Mouse (Mus musculus) CH12.LX (cell line): ENCODE results near the gene Tnfrsf19. TPM values are rescaled to one million over a fixed set of nuclear protein-coding genes. Genes with fewer than 3 reads are reported as not detected.
A peak's percentile ranks its signal among the peaks of the same experiment; 100 is the strongest.

Experiments
- DNase-seq: peaks from one replicate; pipeline ENCODE4 v3.0.0-alpha.2; 2013; ENCODE audit errors: extremely low read depth
- H3K27ac ChIP-seq: 2 replicates; pipeline ENCODE4 v1.5.1; 2012; ENCODE audit warnings: low read depth, mild to moderate bottlenecking, control low read depth, moderate library complexity; ENCODE audit not compliant: insufficient read depth
- H3K27me3 ChIP-seq: replicated peaks from 2 replicates; pipeline ENCODE3; 2012; ENCODE audit warnings: inconsistent platforms
- H3K36me3 ChIP-seq, 2 experiments: replicated peaks in 1 of 2; 2 replicates each; pipeline versions ENCODE3 to v1.6.1; 2012; ENCODE audit warnings: inconsistent platforms in 1 of 2, low read length in 1 of 2, mild to moderate bottlenecking in 1 of 2, mixed read lengths in 1 of 2, moderate library complexity in 1 of 2; ENCODE audit not compliant: control insufficient read depth in 1 of 2, insufficient read depth in 1 of 2
- H3K4me1 ChIP-seq, 2 experiments: 2 replicates each; pipeline ENCODE4 v1.6.1; 2012; ENCODE audit warnings: inconsistent platforms in 1 of 2, moderate library complexity in 1 of 2; ENCODE audit not compliant: insufficient read depth in 2 of 2, control insufficient read depth in 1 of 2
- H3K4me2 ChIP-seq: 2 replicates; pipeline ENCODE4 v1.6.1; 2012; ENCODE audit warnings: low read depth, mild to moderate bottlenecking, control low read depth; ENCODE audit not compliant: poor library complexity, insufficient read depth, severe bottlenecking
- H3K4me3 ChIP-seq, 3 experiments: fragments of 150-350 bp in 1 of 3; sonication (generic) in 1 of 3; replicated peaks in 1 of 3; 2 replicates each; pipeline versions ENCODE3 to v1.5.1; 2011 to 2012; ENCODE audit warnings: low read depth in 2 of 3, low read length in 2 of 3, mild to moderate bottlenecking in 2 of 3, moderate library complexity in 2 of 3, control low read depth in 1 of 3, improper control_type of control experiment in 1 of 3, inconsistent platforms in 1 of 3, mixed read lengths in 1 of 3; ENCODE audit not compliant: poor library complexity in 1 of 3
- H3K79me2 ChIP-seq: replicated peaks from 2 replicates; pipeline ENCODE4 v1.6.1; 2012; ENCODE audit warnings: mild to moderate bottlenecking, moderate library complexity; ENCODE audit not compliant: control insufficient read depth, poor library complexity, insufficient read depth, severe bottlenecking; ENCODE audit errors: extremely low read depth
- H3K9ac ChIP-seq: 2 replicates; pipeline ENCODE4 v1.6.1; 2012; ENCODE audit warnings: low read depth, mild to moderate bottlenecking, control low read depth, moderate library complexity; ENCODE audit not compliant: insufficient read depth
- H3K9me3 ChIP-seq: replicated peaks from 2 replicates; pipeline ENCODE3; 2012; ENCODE audit warnings: low read length, inconsistent platforms, mixed read lengths
- CHD2 ChIP-seq: IDR thresholded peaks from 2 replicates; pipeline ENCODE4 v1.6.1; 2011; ENCODE audit warnings: low read length, improper control_type of control experiment
- CTCF ChIP-seq, 2 experiments: IDR thresholded peaks in 1 of 2; conservative IDR thresholded peaks in 1 of 2; 2 replicates each; pipeline ENCODE4 v1.5.1; 2011 to 2012; ENCODE audit warnings: low read depth in 2 of 2, low read length in 2 of 2, improper control_type of control experiment in 1 of 2, inconsistent platforms in 1 of 2, mild to moderate bottlenecking in 1 of 2, moderate library complexity in 1 of 2
- E2F4 ChIP-seq: IDR thresholded peaks from 2 replicates; pipeline ENCODE4 v1.6.1; 2011; ENCODE audit warnings: low read depth, low read length, improper control_type of control experiment; ENCODE audit not compliant: insufficient replicate concordance
- ELF1 ChIP-seq: IDR thresholded peaks from 2 replicates; pipeline ENCODE4 v1.6.1; 2014; ENCODE audit warnings: low read depth, mild to moderate bottlenecking, inconsistent platforms, low read length, improper control_type of control experiment
- EP300 ChIP-seq: IDR thresholded peaks from 2 replicates; pipeline ENCODE4 v1.6.1; 2011; ENCODE audit warnings: low read length, improper control_type of control experiment
- HCFC1 ChIP-seq: IDR thresholded peaks from 2 replicates; pipeline ENCODE4 v1.6.1; 2012; ENCODE audit warnings: low read depth, mild to moderate bottlenecking, inconsistent platforms, low read length, improper control_type of control experiment
- JUND ChIP-seq: conservative IDR thresholded peaks from 2 replicates; pipeline ENCODE4 v1.6.1; 2011; ENCODE audit warnings: low read depth, low read length, improper control_type of control experiment
- MAFK ChIP-seq: IDR thresholded peaks from 2 replicates; pipeline ENCODE4 v1.6.1; 2011; ENCODE audit warnings: low read length, improper control_type of control experiment; ENCODE audit not compliant: insufficient replicate concordance
- MXI1 ChIP-seq: IDR thresholded peaks from 2 replicates; pipeline ENCODE4 v1.6.1; 2011; ENCODE audit warnings: mild to moderate bottlenecking, low read depth, low read length, improper control_type of control experiment
- MYC ChIP-seq: IDR thresholded peaks from 2 replicates; pipeline ENCODE4 v1.6.1; 2011; ENCODE audit warnings: low read depth, mild to moderate bottlenecking, improper control_type of control experiment, low read length
- NELFE ChIP-seq: IDR thresholded peaks from 2 replicates; pipeline ENCODE4 v1.6.1; 2011; ENCODE audit warnings: low read depth, low read length, improper control_type of control experiment
- RAD21 ChIP-seq: IDR thresholded peaks from 2 replicates; pipeline ENCODE4 v1.6.1; 2011; ENCODE audit warnings: low read depth, mild to moderate bottlenecking, low read length, improper control_type of control experiment, moderate library complexity
- RCOR1 ChIP-seq: conservative IDR thresholded peaks from 2 replicates; pipeline ENCODE4 v1.6.1; 2012; ENCODE audit warnings: low read depth, mild to moderate bottlenecking, inconsistent platforms, low read length, improper control_type of control experiment
- SIN3A ChIP-seq: IDR thresholded peaks from 2 replicates; pipeline ENCODE4 v1.6.1; 2012; ENCODE audit warnings: low read length, improper control_type of control experiment, inconsistent platforms
- SMC3 ChIP-seq: IDR thresholded peaks from 2 replicates; pipeline ENCODE4 v1.6.1; 2011; ENCODE audit warnings: low read depth, low read length, improper control_type of control experiment
- TCF12 ChIP-seq: IDR thresholded peaks from 2 replicates; pipeline ENCODE4 v1.6.1; 2014; ENCODE audit warnings: low read depth, mild to moderate bottlenecking, inconsistent platforms, low read length, improper control_type of control experiment
- UBTF ChIP-seq: IDR thresholded peaks from 2 replicates; pipeline ENCODE4 v1.6.1; 2012; ENCODE audit warnings: low read depth, mild to moderate bottlenecking, inconsistent platforms, low read length, improper control_type of control experiment, moderate library complexity
- USF2 ChIP-seq: conservative IDR thresholded peaks from 2 replicates; pipeline ENCODE4 v1.6.1; 2011; ENCODE audit warnings: low read depth, low read length, improper control_type of control experiment
- ZC3H11A ChIP-seq: IDR thresholded peaks from 2 replicates; pipeline ENCODE4 v1.6.1; 2012; ENCODE audit warnings: low read depth, mild to moderate bottlenecking, inconsistent platforms, low read length, improper control_type of control experiment
- ZMIZ1 ChIP-seq: IDR thresholded peaks from 2 replicates; pipeline ENCODE4 v1.6.1; 2012; ENCODE audit warnings: low read depth, mild to moderate bottlenecking, inconsistent platforms, low read length, improper control_type of control experiment
- dilution Hi-C: fragments of 300-500 bp; cut with MboI; formaldehyde crosslinking; loops from 2 replicates; pipeline ENCODE4 v1.14.3; 2020; ENCODE audit warnings: low sequenced_read_pairs; ENCODE audit not compliant: extremely low pct_unique_long_range_greater_than_20kb, extremely low pct_ligation_motif_present
- in situ Hi-C: fragments of 300-500 bp; cut with MboI; formaldehyde crosslinking; loops from 3 replicates; pipeline ENCODE4 v1.14.3; 2019; ENCODE audit warnings: low sequenced_read_pairs, low pct_ligation_motif_present, low pct_unique_long_range_greater_than_20kb, mixed read lengths
- polyA plus RNA-seq: library from polyadenylated mRNA; unstranded; fragments of >175 nt; gene quantifications from 2 replicates; pipeline ENCODE4 v1.2.1, GENCODE M21; 2012; ENCODE audit warnings: low read depth; ENCODE audit not compliant: insufficient read length
- total RNA-seq, 2 experiments: library from RNA; depleted of rRNA; stranded (reverse); fragments of 300-350 nt in 1 of 2; fragments of >200 nt in 1 of 2; gene quantifications; 2 replicates each; pipeline ENCODE4 v1.2.3; 2012 to 2014

The Tnfrsf19 gene
- total and polyA plus RNA-seq, 3 experiments: 4.4 to 6.5 (median 4.6) TPM

- no peak overlapping the region for H3K4me3 ChIP-seq
- H3K9ac ChIP-seq: no peak overlapping the region
- dilution Hi-C loops: no loop called here
- H3K4me1 ChIP-seq: peaks cover 2 to 30% of the 10 kb centered on the region in 2 experiments; a peak in 2 of 4 replicates
- H3K27ac ChIP-seq: no peak overlapping the region
- in situ Hi-C loops: loop anchor here (25.0 kb wide), 1 partner anchor 554 kb away; no protein-coding TSS in a partner anchor
- no peaks in the 10 kb centered on the region for H3K36me3 ChIP-seq
- DNase-seq: no peak
- H3K27me3 ChIP-seq: no peaks in the 10 kb centered on the region
- no peak for TF ChIP-seq ZMIZ1
- TF ChIP-seq MYC: no peak
- TF ChIP-seq RCOR1: no peak
- no peak for TF ChIP-seq UBTF
- TF ChIP-seq JUND: no peak
- no peak for TF ChIP-seq CTCF (conservative IDR thresholded peaks at IDR 0.05 in 1 of 2, IDR thresholded peaks at IDR 0.05 in 1 of 2; ENCODE audit: low read depth in 2 of 2, low read length in 2 of 2)
- TF ChIP-seq EP300: no peak
- TF ChIP-seq CHD2: no peak
- no peak for TF ChIP-seq MAFK
- TF ChIP-seq E2F4: no peak
- TF ChIP-seq MXI1: no peak
- TF ChIP-seq USF2: no peak
- no peak for TF ChIP-seq SIN3A
- no peak for TF ChIP-seq ELF1
- TF ChIP-seq HCFC1: no peak
- TF ChIP-seq TCF12: no peak
- TF ChIP-seq, all 38 proteins: peak for 0
- H3K4me2 ChIP-seq: no peak overlapping the region
- H3K79me2 ChIP-seq: no peaks in the 10 kb centered on the region
- no peaks in the 10 kb centered on the region for H3K9me3 ChIP-seq
Measured at GRCm38 (mm10) chr14:61090955-61091354, 44.7 kb upstream of the Tnfrsf19 start.

DNA sequence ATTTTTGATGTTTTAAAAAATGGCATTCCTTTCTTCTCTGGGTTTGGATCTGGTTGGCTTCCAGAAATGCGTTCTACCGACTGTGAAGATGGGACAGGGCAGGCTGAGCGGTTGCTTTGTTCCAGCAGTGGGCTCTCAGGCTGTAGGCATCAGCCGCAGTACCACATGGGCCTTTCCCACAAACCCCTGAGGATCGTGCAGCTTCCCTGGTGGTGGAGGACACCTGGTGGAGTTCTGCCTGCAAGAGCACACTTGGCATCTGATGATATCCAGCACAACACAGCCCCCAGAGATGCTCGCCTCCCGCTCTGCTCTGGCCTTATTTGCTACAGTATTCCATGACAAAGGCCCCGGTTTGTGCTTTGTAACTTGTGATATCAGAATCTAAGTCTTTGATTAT lies 41.9 kb upstream of the Tnfrsf19 start:
- H3K79me2 ChIP-seq: no peaks in the 10 kb centered on the region
- H3K36me3 ChIP-seq: no peaks in the 10 kb centered on the region
- dilution Hi-C loops: no loop called here
- no peak overlapping the region for H3K27ac ChIP-seq
- no peak overlapping the region for H3K4me2 ChIP-seq
- DNase-seq: peak; percentile 53
- no peak overlapping the region for H3K4me3 ChIP-seq
- H3K4me1 ChIP-seq: peaks cover 2 to 29% of the 10 kb centered on the region in 2 experiments; a peak in 2 of 4 replicates
- TF ChIP-seq MYC (0 out of 2 replicates have a peak, but pooled peaks have one; percentile 15), SMC3 (peak; percentile 64), CHD2 (no peak), TCF12 (0 out of 2 replicates have a peak, but pooled peaks have one; percentile 21), ZC3H11A (0 out of 2 replicates have a peak, but pooled peaks have one; percentile 5), NELFE (no peak), RAD21 (peak; percentile 65), CTCF (conservative IDR thresholded peaks at IDR 0.05 in 1 of 2, IDR thresholded peaks at IDR 0.05 in 1 of 2; ENCODE audit: low read depth in 2 of 2, low read length in 2 of 2) (peak in 1 of 2 experiments; percentile 57; a peak in 2 of 4 replicates)
- no peaks in the 10 kb centered on the region for H3K9me3 ChIP-seq
- H3K9ac ChIP-seq: no peak overlapping the region
- in situ Hi-C loops: loop anchor here (10.0 to 25.0 kb wide), 2 partner anchors 293 to 551 kb away; no protein-coding TSS in a partner anchor
- H3K27me3 ChIP-seq: no peaks in the 10 kb centered on the region
